Mouse (Mus musculus): ENCODE results near the gene Plekhg1. TPM values are rescaled to one million over a fixed set of nuclear protein-coding genes. Genes with fewer than 3 reads are reported as not detected.

Plekhg1 gene
- polyA plus RNA-seq, 1 experiment from 2014 or later, result 7.4 TPM

- H3K4me1 ChIP-seq, result no peaks in the 10 kb centered on the region
- no peaks in the 10 kb centered on the region for H3K27me3 ChIP-seq (replicated peaks)
- H3K4me2 ChIP-seq, result no peak overlapping the region
- 79% methylated on average over 3 of the region's 3 CpGs for WGBS
- H3K9ac ChIP-seq (replicated peaks), result no peak overlapping the region
- no peak for ATAC-seq (ENCODE audit: low FRiP score)
- H3K27ac ChIP-seq (replicated peaks), result no peak overlapping the region
- no peaks in the 10 kb centered on the region for H3K36me3 ChIP-seq
- no peaks in the 10 kb centered on the region for H3K9me3 ChIP-seq (replicated peaks)
- H3K4me3 ChIP-seq (replicated peaks), result no peak overlapping the region
Observed at GRCm38 (mm10) chr10:3715302-3715943, 24.7 kb upstream of the Plekhg1 start.

GRCm38 (mm10) chr10:3718021-3718865 is 21.9 kb upstream of the Plekhg1 start:
- H3K36me3 ChIP-seq, result no peaks in the 10 kb centered on the region
- H3K27me3 ChIP-seq (replicated peaks), result no peaks in the 10 kb centered on the region
- no peak overlapping the region; the same call in 1 of the 2 replicates for H3K27ac ChIP-seq (replicated peaks)
- 82% methylated on average over 16 of the region's 16 CpGs for WGBS
- no peak overlapping the region for H3K4me3 ChIP-seq (replicated peaks)
- no peaks in the 10 kb centered on the region for H3K9me3 ChIP-seq (replicated peaks)
- no peak for ATAC-seq (ENCODE audit: low FRiP score)
- H3K4me2 ChIP-seq, result no peak overlapping the region
- H3K4me1 ChIP-seq, result 0 out of 2 replicates have a peak, but pooled peaks cover 3% of the 10 kb centered on the region
- H3K9ac ChIP-seq (replicated peaks), result no peak overlapping the region

- ATAC-seq (ENCODE audit: low FRiP score), result no peak
- no peak overlapping the region for H3K4me3 ChIP-seq (replicated peaks)
- 78% methylated on average over 2 of the region's 2 CpGs for WGBS
- no peaks in the 10 kb centered on the region for H3K27me3 ChIP-seq (replicated peaks)
- 0 out of 2 replicates have a peak, but pooled peaks cover 3% of the 10 kb centered on the region for H3K4me1 ChIP-seq
- H3K4me2 ChIP-seq, result no peak overlapping the region
- no peaks in the 10 kb centered on the region for H3K9me3 ChIP-seq (replicated peaks)
- H3K27ac ChIP-seq (replicated peaks), result no peak overlapping the region
- H3K36me3 ChIP-seq, result no peaks in the 10 kb centered on the region
- H3K9ac ChIP-seq (replicated peaks), result no peak overlapping the region
Observed at GRCm38 (mm10) chr10:3720296-3720695, 19.9 kb upstream of the Plekhg1 start.

GRCm38 (mm10) chr10:3722339-3722738 is 17.8 kb upstream of the Plekhg1 start:
- H3K9ac ChIP-seq (replicated peaks), result no peak overlapping the region
- H3K36me3 ChIP-seq, result no peaks in the 10 kb centered on the region
- no peak overlapping the region for H3K27ac ChIP-seq (replicated peaks)
- ATAC-seq (ENCODE audit: low FRiP score), result no peak
- no peak overlapping the region for H3K4me2 ChIP-seq
- H3K27me3 ChIP-seq (replicated peaks), result no peaks in the 10 kb centered on the region
- H3K9me3 ChIP-seq (replicated peaks), result no peaks in the 10 kb centered on the region
- WGBS, result 4% methylated on average over 2 of the region's 2 CpGs
- 0 out of 2 replicates have a peak, but pooled peaks cover 3% of the 10 kb centered on the region for H3K4me1 ChIP-seq
- no peak overlapping the region for H3K4me3 ChIP-seq (replicated peaks)

- no peak overlapping the region for H3K9ac ChIP-seq (replicated peaks)
- H3K4me1 ChIP-seq, result 0 out of 2 replicates have a peak, but pooled peaks cover 3% of the 10 kb centered on the region
- no peak for ATAC-seq (ENCODE audit: low FRiP score)
- 91% methylated on average over 1 of the region's 1 CpGs for WGBS
- H3K9me3 ChIP-seq (replicated peaks), result no peaks in the 10 kb centered on the region
- no peak overlapping the region for H3K4me2 ChIP-seq
- no peaks in the 10 kb centered on the region for H3K27me3 ChIP-seq (replicated peaks)
- H3K36me3 ChIP-seq, result no peaks in the 10 kb centered on the region
- H3K27ac ChIP-seq (replicated peaks), result no peak overlapping the region
- no peak overlapping the region for H3K4me3 ChIP-seq (replicated peaks)
Observed at GRCm38 (mm10) chr10:3724665-3725064, 15.5 kb upstream of the Plekhg1 start.

- Histone ChIP-seq H3K4me1 (no peaks in the 10 kb centered on the region), H3K4me3 (replicated peaks) (no peak overlapping the region), H3K27ac (replicated peaks) (no peak overlapping the region), H3K36me3 (no peaks in the 10 kb centered on the region), H3K4me2 (no peak overlapping the region), H3K9ac (replicated peaks) (no peak overlapping the region), H3K9me3 (replicated peaks) (no peaks in the 10 kb centered on the region), H3K27me3 (replicated peaks) (no peaks in the 10 kb centered on the region)
- no peak for ATAC-seq (ENCODE audit: low FRiP score)
- 53% methylated on average over 3 of the region's 3 CpGs for WGBS
Observed at GRCm38 (mm10) chr10:3729666-3730065, 10.5 kb upstream of the Plekhg1 start.

GRCm38 (mm10) chr10:3730314-3730713 is 9.8 kb upstream of the Plekhg1 start:
- Histone ChIP-seq H3K9me3 (replicated peaks) (no peaks in the 10 kb centered on the region), H3K4me3 (replicated peaks) (no peak overlapping the region), H3K27ac (replicated peaks) (no peak overlapping the region), H3K27me3 (replicated peaks) (no peaks in the 10 kb centered on the region), H3K9ac (replicated peaks) (no peak overlapping the region), H3K4me1 (no peaks in the 10 kb centered on the region), H3K36me3 (no peaks in the 10 kb centered on the region), H3K4me2 (no peak overlapping the region)
- ATAC-seq (ENCODE audit: low FRiP score), result no peak
- 52% methylated on average over 4 of the region's 4 CpGs for WGBS

- no peak overlapping the region for H3K4me2 ChIP-seq
- no peak for ATAC-seq (ENCODE audit: low FRiP score)
- no peak overlapping the region for H3K9ac ChIP-seq (replicated peaks)
- no peak overlapping the region for H3K4me3 ChIP-seq (replicated peaks)
- peaks cover 8% of the 10 kb centered on the region for H3K4me1 ChIP-seq
- no peaks in the 10 kb centered on the region for H3K27me3 ChIP-seq (replicated peaks)
- no peak overlapping the region for H3K27ac ChIP-seq (replicated peaks)
- no peaks in the 10 kb centered on the region for H3K36me3 ChIP-seq
- H3K9me3 ChIP-seq (replicated peaks), result no peaks in the 10 kb centered on the region
- 17% methylated on average over 3 of the region's 3 CpGs for WGBS
Observed at GRCm38 (mm10) chr10:3737034-3737433, 3.1 kb upstream of the Plekhg1 start.

- Histone ChIP-seq H3K4me2 (peak overlapping the region; percentile 98), H3K4me1 (peaks cover 8% of the 10 kb centered on the region), H3K36me3 (no peaks in the 10 kb centered on the region), H3K4me3 (replicated peaks) (peak overlapping the region; percentile 61), H3K9ac (replicated peaks) (peak overlapping the region; percentile 65), H3K27me3 (replicated peaks) (no peaks in the 10 kb centered on the region), H3K27ac (replicated peaks) (peak overlapping the region; percentile 79), H3K9me3 (replicated peaks) (no peaks in the 10 kb centered on the region)
- WGBS, result 0% methylated on average over 33 of the region's 47 CpGs
- peak; percentile 84 for ATAC-seq (ENCODE audit: low FRiP score)
Observed at GRCm38 (mm10) chr10:3740504-3741388, 582 bp downstream of the Plekhg1 start.

- WGBS, result 15% methylated on average over 5 of the region's 5 CpGs
- Histone ChIP-seq H3K27ac (replicated peaks) (no peak overlapping the region), H3K9me3 (replicated peaks) (no peaks in the 10 kb centered on the region), H3K27me3 (replicated peaks) (no peaks in the 10 kb centered on the region), H3K9ac (replicated peaks) (no peak overlapping the region), H3K4me3 (replicated peaks) (peak overlapping the region; percentile 61), H3K4me2 (peak overlapping the region; percentile 98), H3K36me3 (no peaks in the 10 kb centered on the region), H3K4me1 (peaks cover 8% of the 10 kb centered on the region)
- no peak for ATAC-seq (ENCODE audit: low FRiP score)
Observed at GRCm38 (mm10) chr10:3741791-3742190, 1.6 kb downstream of the Plekhg1 start.

GRCm38 (mm10) chr10:3743069-3743468 is 2.9 kb downstream of the Plekhg1 start:
- WGBS, result 63% methylated on average over 2 of the region's 2 CpGs

More at GRCm38 (mm10) chr10:3743069-3743468, 2.9 kb downstream of the Plekhg1 start:
- no peaks in the 10 kb centered on the region for H3K36me3 ChIP-seq
- no peaks in the 10 kb centered on the region for H3K9me3 ChIP-seq (replicated peaks)
- no peak for ATAC-seq (ENCODE audit: low FRiP score)
- no peak overlapping the region for H3K9ac ChIP-seq (replicated peaks)
- H3K27me3 ChIP-seq (replicated peaks), result no peaks in the 10 kb centered on the region
- no peak overlapping the region for H3K4me2 ChIP-seq
- peaks cover 8% of the 10 kb centered on the region for H3K4me1 ChIP-seq
- H3K27ac ChIP-seq (replicated peaks), result no peak overlapping the region
- no peak overlapping the region for H3K4me3 ChIP-seq (replicated peaks)

Data from neural tube, embryonic 15.5 days (tissue).